Mouse (Mus musculus) mouse embryonic stem cell (cell line): ENCODE measurements around the gene Hist1h2bb.
"Not testable (repeated sequence)": the region's sequence is repeated elsewhere in the genome, so short reads cannot be mapped to it uniquely, and the experiment has no call there.

Source experiments
- in situ Hi-C, 2 experiments: fragments of 300-500 bp; cut with MboI; formaldehyde crosslinking; loops; 1 replicate in 1 of 2; 3 replicates in 1 of 2; pipeline ENCODE4 v1.14.3; 2019 to 2020; ENCODE audit warnings: low sequenced_read_pairs in 2 of 2, low pct_unique_long_range_greater_than_20kb in 1 of 2, mixed read lengths in 1 of 2; ENCODE audit not compliant: unreplicated experiment in 1 of 2

Hist1h2bb gene

DNA sequence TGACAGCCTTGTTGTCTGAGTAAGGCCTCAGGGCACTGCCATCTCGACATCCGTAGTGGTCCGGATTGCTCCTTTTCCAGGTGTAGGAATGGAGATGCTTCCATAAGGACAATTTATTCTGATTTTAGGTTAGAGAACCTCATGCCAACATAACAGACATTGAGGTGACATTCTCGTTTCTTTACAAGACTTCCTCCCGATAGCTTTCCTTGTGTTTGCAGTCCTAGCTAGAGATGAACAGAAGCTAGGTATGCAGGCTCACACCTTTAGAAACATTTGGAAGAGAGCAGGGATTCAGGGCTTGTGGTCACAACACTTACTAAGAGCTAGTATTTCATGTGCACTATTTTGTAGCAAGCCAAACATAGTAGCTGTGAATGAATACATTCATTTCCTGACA is 3.3 kb upstream of the Hist1h2bb start:
- in situ Hi-C loops: loop anchor here in 1 of 2 experiments (10.0 to 25.0 kb wide), 2 partner anchors 168 to 1706 kb away; partner anchors contain the start of genes Hist1h2ad, Hist1h2ae, Hist1h2ag and Hist1h2ah

DNA sequence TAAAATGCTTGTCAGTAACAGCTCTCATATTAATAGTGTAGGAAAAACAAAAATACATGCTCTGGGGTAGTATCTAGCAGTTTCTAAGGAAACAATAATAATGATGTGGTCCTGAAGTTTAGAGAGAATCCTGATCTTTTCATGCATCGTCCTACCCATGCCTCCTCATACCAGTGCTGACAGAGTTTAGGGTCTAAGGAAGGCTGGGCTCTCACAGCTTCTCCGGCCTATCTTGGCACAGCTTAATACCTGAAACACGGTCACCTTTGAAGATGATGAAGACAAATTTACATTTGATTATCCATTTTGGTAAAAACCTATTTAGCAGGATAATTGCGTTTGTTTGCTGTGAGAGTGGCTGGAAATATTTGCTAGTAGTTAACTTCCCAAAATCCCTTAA is 2.6 kb upstream of the Hist1h2bb start:
- in situ Hi-C loops: loop anchor here in 1 of 2 experiments (10.0 to 25.0 kb wide), 2 partner anchors 169 to 1707 kb away; partner anchors contain the start of genes Hist1h2ad, Hist1h2ae, Hist1h2ag and Hist1h2ah

DNA sequence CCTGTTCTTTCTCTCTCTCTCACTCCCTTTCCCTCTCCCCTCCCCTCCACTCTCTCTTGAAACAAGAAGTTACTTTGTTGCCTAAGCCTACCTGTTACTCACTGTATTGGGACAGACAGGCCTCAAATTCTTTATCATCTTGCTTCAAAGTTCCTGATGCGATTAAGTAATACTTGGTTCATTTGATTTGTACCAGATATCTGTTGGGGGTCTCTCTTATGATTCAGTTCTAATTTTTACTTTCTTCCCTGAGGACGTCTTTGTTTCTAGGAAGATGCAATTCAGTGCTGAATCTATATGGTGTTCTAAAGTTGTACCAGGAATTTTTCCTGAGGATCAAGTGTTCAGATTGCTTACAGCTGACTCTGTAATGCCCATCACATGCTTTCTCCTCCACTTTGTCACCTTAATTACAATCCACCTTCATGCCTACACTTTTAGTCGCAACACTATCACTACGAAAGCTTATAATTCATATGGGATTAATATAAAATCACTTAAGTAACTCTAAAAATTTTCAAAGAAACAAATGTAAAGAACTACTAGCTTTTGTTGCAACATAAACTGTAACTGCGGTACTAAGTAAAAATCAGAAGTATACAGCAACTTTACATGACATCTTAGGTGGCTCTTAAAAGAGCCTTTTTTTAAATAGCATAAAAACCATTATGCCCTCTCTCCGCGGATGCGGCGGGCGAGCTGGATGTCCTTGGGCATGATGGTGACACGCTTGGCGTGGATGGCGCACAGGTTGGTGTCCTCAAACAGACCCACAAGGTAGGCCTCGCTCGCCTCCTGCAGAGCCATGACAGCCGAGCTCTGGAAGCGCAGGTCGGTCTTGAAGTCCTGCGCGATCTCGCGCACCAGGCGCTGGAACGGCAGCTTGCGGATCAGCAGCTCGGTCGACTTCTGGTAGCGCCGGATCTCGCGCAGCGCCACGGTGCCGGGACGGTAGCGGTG is 1.8 kb upstream of the Hist1h2bb start:
- in situ Hi-C loops: loop anchor here in 1 of 2 experiments (10.0 to 25.0 kb wide), 2 partner anchors 170 to 1707 kb away; partner anchors contain the start of genes Hist1h2ad, Hist1h2ae, Hist1h2ag and Hist1h2ah

DNA sequence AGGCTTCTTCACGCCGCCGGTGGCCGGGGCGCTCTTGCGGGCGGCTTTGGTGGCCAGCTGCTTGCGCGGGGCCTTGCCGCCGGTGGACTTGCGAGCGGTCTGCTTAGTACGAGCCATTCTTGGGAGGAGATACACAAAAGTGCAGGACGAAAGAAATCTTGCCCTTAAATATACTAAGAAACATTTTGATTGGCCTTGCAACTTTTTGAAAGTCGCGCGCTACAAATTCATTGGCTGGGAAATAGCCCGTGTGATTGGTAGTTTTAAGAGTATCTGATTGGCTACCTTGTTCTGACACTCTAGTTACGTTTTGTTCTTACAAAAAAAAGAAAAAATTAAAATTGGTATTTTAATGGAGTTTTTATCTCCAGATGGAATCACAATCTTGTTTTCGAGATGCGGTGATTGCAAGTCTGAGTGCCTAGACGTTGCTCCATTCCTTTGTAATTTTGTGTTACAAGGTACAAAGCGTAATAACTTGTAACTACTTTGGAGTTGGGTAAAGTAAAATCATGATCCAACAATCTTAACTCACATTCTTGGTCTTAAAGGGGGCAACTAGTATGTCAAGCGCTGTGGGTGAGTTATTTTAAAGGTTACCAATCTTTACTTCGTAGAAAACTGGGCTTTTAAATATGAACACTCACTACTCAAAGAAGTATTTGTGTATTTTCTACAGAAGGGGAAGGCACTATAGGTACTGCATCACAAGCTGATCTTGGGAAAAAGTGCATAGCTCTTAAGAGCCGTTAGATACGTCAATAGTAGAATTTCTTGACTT is 963 bp upstream of the Hist1h2bb start, which contains the start of gene Hist1h3c:
Hist1h3c (minus strand) TSS at position 222 of the 781 bp plus-strand sequence.
- in situ Hi-C loops: loop anchor here in 1 of 2 experiments (10.0 to 25.0 kb wide), 2 partner anchors 171 to 1708 kb away; partner anchors contain the start of genes Hist1h2ad, Hist1h2ae, Hist1h2ag and Hist1h2ah

DNA sequence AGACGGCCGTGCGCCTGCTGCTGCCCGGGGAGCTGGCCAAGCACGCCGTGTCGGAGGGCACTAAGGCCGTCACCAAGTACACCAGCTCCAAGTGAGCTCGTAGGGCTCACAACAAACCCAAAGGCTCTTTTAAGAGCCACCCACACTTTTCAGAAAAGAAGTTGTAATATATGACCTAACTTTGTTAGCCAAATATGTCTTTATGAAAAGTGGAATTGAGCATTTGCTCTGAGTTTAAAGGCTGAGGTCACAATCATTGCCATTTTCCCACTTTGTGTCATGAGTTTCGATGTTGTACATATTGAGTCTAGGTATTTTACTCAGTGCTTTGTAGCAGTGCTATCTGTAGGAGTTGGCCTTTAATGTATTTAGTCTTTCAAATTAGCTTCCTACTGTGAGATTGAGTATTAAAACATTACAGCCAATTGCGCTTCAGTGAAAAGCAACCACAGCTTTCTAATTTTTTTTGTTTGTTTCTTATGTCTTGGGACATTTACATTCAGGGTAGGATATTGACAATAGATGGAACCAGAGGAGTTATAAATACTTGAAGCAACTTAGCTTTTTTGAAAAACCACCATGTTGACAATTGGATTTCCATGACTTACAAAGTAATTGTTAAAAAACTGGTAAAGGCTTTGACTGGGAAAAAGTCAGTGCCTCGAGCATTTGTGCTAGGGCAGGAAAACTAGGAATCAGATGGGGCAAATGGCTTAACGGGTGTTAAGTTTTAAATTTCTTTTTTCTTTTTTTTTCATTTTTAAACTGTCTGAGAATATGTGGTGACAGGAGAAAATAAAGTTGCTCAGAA is 752 bp downstream of the Hist1h2bb start:
- in situ Hi-C loops: loop anchor here in 1 of 2 experiments (10.0 to 25.0 kb wide), 2 partner anchors 172 to 1710 kb away; partner anchors contain the start of genes Hist1h2ad, Hist1h2ae, Hist1h2ag and Hist1h2ah

DNA sequence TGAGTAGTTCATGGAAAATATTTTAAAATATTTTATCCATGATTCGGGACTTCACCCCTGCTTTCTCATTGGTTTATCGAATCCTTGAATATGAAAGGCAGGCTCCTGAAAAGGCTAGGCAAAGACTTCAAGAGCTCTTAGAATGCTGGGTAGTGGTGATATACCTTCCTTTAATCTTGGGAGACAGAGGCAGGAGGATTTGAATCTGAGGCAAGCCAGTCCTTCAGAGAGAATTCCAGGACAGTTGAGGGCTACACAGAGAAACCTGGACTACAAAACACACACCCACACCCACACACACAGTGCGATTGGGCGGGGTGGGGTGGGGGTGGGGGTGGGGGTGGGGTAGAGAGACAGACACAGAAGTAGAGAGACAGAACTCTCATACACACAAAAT is 1.4 kb downstream of the Hist1h2bb start:
- in situ Hi-C loops: loop anchor here in 1 of 2 experiments (10.0 to 25.0 kb wide), 2 partner anchors 173 to 1711 kb away; partner anchors contain the start of genes Hist1h2ad, Hist1h2ae, Hist1h2ag and Hist1h2ah

DNA sequence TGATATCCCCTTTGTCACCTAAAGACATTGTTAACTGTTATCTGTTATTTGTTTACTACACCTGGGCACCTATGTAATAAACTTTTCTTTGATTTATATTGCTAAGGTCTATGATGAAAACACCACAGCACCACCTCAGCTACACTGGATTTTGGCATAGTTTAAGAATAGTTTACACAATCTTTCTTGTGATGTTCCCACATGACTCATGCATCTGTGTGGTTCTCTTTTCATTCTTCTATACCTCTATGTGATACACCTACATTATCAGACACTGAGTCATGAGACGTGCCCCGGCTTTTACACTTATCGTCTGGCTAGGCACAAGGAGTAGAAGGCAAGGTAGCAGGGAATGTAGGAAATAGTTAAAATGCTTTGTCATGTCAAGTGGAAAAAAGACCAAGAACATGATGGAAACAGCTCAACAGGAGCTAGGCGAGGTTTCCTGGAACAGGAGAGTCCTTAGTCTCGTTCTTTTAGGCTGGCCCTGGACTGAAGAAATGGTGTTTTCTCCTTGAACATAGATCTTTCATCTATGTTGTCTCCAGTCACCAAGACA is 3.1 kb downstream of the Hist1h2bb start:
- in situ Hi-C loops: loop anchor here in 1 of 2 experiments (10.0 to 25.0 kb wide), 2 partner anchors 175 to 1712 kb away; partner anchors contain the start of genes Hist1h2ad, Hist1h2ae, Hist1h2ag and Hist1h2ah

DNA sequence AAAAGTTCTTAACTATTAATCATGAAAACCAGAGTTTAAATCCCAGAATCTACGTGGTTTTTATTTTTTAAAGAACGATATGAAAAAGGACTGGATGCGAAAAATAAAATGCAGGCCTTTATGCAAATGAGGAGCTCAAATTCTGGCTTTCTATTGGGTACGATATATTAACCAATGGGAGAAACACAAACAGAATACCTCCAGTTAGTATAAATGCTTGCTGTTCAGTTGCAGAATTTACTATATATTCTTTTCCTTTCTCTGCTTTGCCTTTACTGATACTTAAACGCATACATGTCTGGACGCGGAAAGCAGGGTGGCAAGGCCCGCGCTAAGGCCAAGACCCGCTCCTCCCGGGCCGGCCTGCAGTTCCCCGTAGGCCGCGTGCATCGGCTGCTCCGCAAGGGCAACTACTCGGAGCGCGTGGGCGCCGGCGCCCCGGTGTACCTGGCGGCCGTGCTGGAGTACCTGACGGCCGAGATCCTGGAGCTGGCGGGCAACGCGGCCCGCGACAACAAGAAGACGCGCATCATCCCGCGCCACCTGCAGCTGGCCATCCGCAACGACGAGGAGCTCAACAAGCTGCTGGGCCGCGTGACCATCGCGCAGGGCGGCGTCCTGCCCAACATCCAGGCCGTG is 4.4 kb downstream of the Hist1h2bb start, which contains the start of gene Hist1h2ab:
Hist1h2ab (plus strand) TSS at position 288 of the 639 bp plus-strand sequence.
- in situ Hi-C loops: not testable (repeated sequence)

DNA sequence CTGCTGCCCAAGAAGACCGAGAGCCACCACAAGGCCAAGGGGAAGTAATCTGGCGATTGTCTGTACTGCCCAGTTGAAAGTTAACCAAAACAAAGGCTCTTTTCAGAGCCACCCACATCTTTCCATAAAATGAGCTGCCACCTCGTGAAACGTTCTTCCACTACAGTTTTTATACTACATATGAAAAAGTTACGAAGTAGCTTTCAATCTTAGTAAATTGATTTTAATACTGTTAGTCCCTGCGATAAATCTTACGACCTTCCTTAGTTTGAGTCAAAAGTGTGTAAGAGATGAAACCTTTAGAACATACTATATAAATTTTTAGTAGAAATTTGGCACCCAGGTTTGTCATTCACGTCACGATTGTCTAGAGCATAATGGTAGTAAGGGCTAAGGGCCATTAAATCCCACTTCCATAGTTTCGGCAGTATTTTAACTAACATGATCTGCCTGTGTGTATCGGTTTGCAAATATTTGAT is 5.0 kb downstream of the Hist1h2bb start:
- in situ Hi-C loops: no loop called here

DNA sequence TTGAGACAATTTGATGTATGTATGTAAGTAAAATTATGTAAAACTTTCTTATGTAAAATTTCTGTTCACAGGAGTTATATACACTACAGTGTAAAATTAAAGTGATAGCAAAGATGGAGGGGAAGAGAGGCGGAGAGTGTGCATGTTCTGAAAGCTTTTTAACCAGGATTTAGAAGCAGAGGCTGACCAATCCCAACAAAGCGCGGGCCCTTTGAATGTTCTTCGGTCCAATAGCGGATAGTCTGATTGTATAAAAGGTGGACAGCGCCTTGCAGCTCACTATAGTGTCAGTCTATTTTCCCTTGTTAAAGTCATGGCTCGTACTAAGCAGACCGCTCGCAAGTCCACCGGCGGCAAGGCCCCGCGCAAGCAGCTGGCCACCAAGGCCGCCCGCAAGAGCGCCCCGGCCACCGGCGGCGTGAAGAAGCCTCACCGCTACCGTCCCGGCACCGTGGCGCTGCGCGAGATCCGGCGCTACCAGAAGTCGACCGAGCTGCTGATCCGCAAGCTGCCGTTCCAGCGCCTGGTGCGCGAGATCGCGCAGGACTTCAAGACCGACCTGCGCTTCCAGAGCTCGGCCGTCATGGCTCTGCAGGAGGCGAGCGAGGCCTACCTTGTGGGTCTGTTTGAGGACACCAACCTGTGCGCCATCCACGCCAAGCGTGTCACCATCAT is 5.7 kb downstream of the Hist1h2bb start, which contains the start of gene Hist1h3b:
Hist1h3b (plus strand) TSS at position 201 of the 675 bp plus-strand sequence.
- in situ Hi-C loops: not testable (repeated sequence)

DNA sequence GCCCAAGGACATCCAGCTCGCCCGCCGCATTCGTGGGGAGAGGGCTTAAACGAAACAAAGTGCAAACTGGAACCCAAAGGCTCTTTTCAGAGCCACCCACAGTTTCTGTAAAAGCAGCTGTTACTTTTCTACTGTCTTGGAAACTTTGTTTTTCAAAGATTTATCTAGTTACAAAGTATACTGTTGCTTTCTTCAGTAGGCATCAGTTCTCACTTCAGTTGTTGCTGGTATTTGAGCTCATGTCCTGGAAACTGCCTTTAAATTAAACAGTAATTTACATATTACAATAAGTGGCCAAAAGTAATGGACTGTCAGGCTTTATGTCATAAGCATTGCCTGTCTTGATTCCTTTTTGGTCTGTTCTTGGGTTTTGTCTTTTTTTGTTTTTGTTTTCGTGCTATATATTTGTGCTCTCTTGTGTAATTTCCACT is 6.2 kb downstream of the Hist1h2bb start:
- in situ Hi-C loops: no loop called here

DNA sequence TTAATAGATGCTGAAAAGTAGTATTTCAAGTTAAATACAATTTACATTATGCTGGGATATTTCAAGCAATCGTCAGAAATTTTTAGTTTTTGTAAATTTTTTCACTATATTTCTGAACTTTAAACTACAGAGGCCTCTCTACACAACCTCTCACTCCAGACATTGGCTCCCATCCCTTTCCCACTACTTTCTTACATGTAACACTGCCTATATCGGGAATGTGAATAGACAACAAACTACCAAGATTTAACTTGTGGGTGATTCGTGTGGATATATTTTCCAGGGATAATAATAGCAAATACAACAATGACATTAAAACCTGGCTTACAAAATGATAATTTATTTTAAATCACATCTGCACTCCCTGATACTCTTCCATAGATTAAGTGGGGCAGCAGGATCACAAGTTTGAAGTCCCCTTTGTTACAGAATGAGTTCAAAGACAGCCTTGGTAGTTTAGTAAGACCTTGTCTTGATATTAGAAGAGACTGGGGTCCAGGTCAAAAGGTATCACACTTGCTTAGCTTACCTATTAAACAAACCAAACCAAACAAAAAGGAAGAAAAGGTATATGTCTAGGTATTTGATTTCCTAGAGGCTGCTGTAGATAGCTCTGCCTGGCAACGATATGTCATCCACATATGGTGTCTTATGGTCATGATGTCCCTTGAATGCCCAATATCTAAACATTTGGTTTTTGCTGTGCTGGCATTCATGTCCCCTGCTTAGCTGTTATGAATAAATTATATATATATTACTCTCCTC is 7.0 kb downstream of the Hist1h2bb start:
- in situ Hi-C loops: no loop called here

DNA sequence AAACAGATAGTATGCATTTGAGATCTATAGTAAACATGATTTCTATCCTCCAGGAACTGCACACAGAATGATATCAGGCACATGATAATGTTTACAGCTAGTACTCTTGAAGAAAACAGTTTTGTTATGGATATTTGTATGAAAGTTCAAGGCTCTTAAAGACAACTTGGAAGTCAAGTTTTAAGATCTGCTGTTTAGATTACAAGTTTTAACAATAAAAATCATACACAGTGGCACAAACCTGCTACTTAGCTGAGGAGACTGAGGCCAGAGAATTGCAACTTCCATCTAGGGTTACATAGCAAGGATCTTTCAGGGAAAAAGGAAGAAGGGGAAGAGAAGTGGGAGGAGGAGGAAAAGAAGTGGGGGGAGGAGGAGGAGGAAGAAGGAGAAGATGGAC is 8.5 kb downstream of the Hist1h2bb start:
- in situ Hi-C loops: no loop called here

DNA sequence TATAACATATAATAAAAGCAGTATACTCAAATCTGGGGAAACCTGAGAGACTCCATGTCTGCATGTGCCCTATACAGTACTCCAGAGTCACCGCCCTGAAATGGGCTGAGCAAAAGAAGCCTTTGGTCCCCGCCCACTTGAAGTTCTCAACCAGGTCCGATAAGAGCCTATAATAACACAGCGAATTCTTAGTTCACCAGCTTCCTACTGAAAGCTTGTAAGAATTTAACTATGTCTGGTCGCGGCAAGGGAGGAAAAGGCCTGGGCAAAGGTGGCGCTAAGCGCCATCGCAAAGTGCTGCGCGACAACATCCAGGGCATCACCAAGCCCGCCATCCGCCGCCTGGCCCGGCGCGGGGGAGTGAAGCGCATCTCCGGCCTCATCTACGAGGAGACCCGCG is 10.3 kb downstream of the Hist1h2bb start, which contains the start of gene Hist1h4b:
Hist1h4b (plus strand) TSS at position 224 of the 400 bp plus-strand sequence.
- in situ Hi-C loops: no loop called here

DNA sequence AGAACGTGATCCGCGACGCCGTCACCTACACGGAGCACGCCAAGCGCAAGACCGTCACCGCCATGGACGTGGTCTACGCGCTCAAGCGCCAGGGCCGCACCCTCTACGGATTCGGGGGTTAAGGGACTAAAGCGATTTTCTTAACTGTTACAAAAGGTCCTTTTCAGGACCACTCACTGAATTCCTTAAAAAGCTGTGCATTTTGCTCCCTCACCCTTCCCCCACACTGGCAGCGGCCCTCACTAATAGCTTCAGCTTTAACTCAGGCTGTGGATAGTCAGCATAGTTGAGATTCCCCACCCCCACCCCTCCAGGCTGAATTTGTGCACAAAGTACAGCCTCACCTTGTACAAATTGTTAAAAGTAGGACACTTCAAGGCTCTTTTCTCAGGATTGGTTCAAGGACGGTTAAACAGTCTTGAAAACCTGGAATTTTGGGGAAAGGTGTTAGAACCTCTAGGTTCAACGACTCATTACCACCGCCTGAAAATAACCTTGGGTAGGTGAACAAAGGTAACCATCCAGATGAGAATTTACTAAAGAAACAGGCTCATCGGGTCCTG is 10.8 kb downstream of the Hist1h2bb start:
- in situ Hi-C loops: no loop called here
